Mouse (Mus musculus): ENCODE measurements around the gene Stx5a.

Stx5a gene

DNA sequence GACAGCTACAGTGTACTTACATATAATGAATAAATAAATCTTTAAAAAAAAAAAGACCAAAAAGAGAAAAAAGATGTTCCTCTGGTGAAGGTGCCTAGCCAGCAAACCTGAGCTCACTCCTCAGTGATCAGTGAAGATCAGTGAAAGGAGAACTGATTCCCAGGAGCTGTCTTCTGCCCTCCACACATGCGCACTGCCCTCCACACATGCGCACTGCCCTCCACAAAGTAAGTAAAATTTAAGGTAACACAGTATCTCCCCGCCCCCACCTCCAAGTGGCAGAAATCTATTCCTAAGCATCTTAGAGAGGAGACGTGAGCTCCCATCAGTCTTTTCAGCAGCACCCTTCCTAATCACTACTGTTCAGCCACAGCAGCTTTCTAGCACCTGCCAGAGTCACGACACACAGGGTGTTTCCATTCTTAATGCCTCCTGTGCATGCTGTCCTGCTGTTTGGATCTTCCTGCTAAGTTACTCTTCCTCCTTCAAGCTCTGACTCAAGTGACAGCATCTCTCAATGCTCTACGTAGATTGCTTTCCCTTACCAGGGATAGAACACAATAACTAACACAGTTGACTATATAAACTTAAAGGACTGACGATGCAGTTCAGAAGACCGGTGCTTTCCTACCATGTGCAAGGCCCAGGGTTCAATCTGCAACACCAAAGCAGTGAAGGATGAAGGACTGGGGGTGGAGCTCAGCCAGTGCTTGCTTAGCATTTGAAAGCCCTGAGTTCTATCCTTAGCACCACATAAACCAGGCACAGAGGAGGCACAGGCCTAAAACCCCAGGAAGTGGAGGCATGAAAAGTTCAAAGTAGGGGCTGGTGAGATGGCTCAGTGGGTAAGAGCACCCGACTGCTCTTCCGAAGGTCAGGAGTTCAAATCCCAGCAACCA lies 25.1 kb upstream of the Stx5a start:
- peak; percentile 98 for DNase-seq (ENCODE audit: low read depth, low spot score)

DNA sequence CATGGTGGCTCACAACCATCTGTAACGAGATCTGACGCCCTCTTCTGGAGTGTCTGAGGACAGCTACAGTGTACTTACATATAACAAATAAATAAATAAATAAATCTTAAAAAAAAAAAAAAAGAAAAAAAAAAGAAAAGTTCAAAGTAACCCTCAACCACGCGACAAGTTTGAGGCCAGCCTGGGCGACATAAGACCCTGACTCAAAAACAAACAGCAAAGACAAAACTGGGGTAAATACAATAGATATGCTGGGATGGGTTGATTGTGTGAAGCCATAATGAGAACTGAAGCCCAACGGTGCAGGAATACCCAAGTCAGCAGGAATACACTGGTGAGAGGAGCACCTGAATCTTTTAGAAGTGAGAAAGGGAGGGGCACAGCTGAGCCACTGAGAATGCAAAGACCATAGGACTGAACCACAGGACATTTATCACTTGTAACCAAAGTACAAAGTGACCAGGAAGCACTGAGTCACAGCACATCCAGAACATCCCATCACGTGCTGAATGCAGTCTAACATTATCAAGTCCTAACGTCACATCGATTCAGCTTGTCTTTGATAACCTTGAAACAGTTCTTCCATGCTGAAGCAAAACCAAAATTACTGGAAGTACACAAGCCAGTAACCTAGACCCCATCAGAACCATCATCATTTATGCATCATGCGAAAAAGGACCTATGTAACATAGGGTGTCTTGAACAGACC lies 24.3 kb upstream of the Stx5a start:
- peak; percentile 77 for DNase-seq (ENCODE audit: low read depth, low spot score)

- DNase-seq (ENCODE audit: low read depth, low spot score), result peak; percentile 84
These were observed 22.9 kb upstream of the Stx5a start for GRCm38 (mm10) chr19:8718357-8718756.

DNA sequence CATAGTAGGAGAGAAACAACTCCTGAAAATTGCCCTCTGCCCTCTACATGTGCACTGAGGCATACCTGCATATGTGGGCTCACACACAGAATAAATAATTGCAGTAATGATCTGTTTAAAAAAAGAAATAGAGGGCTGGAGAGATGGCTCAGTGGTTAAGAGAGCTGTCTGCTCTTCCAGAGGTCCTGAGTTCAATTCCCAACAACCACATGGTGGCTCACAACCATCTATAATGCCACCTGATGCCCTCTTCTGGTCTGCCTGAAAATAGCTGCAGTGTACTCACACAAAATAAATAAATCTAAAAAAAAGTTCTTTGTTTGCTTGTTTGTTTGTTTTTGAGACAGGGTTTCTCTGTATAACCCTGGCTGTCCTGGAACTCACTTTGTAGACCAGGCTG lies 22.2 kb upstream of the Stx5a start:
- DNase-seq (ENCODE audit: low read depth, low spot score), result peak; percentile 52

DNA sequence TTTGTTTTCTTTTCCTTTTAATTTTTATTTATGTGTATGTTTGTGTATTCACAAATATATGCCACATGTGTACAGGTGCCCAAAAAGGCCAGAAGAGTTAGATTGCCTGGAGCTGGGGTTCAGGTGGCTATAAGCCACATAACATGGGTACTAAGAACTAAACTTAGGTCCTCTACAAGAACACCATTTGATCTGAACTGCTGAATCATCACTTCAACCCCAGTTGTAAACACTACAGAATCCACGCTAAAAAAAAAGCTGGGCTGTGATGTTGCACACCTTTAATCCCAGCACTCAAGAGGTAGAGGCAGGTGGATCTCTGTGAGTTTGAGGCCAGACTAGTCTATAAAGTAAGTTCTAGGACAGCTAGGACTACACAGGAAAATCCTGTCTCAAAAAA lies 19.8 kb upstream of the Stx5a start:
- peak; percentile 17 for DNase-seq (ENCODE audit: low read depth, low spot score)

- DNase-seq (ENCODE audit: low read depth, low spot score), result no peak
These were observed 19.2 kb upstream of the Stx5a start for GRCm38 (mm10) chr19:8722021-8722420.

GRCm38 (mm10) chr19:8722559-8722906 lies 18.7 kb upstream of the Stx5a start:
- DNase-seq (ENCODE audit: low read depth, low spot score), result no peak

GRCm38 (mm10) chr19:8722907-8723573 lies 18.2 kb upstream of the Stx5a start, which contains the start of gene Slc3a2:
Slc3a2 (minus strand) TSS chr19:8723369.
- peak; percentile 99 for DNase-seq (ENCODE audit: low read depth, low spot score)

DNA sequence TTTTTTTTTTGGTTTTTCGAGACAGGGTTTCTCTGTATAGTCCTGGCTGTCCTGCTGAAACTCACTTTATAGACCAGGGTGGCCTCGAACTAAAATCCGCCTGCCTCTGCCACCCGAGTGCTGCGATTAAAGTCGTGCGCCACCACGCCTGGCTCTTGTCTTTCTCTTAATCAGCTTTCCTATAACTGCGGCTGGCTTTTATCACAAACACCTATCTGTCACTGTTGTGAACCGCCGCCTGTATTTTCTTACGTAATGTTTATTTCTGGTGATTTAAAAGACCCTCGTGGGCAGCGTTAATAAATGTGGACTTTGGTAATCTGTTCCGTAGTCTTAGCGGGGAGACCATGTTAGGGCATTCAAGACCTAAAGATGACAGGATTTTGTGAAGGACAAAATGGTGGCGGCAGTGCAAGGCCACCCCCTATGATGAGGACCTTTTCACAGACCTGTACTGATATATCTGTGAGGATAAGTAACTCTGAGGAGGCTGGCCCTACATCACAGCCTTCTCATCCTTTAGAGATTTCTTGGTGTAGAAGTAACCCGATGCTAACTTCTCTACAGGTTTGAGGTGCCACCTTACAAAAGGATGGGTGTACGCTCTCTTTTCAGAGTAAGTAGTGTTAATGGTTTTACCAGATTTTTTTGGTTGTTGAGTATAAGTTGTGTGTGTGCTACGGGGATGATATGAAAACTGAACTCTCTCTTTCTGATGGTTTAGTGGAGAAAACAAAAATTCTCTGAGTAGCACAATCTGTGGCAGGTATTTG lies 17.5 kb upstream of the Stx5a start:
- DNase-seq (ENCODE audit: low read depth, low spot score), result peak; percentile 46

DNA sequence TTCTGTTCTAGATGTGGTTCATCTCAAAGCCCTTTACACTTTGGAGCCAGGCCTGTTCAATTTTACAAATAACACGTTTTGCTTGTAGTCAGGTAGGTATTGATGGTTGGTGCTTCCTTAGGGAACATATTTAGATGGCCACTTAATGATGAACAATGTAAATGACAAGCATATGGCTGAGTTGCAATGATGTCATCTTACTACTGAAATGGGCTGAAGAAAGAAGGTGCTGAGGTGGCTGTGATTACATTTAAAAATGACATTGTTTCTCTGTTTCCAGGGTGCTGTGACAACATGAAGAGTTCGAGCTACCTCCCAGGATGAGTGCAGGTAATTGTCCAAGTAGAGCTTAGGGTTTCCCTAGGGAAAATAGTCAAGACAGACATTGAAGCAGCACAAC lies 16.8 kb upstream of the Stx5a start:
- peak; percentile 22 for DNase-seq (ENCODE audit: low read depth, low spot score)

GRCm38 (mm10) chr19:8725081-8725613 lies 16.1 kb upstream of the Stx5a start:
- DNase-seq (ENCODE audit: low read depth, low spot score), result peak; percentile 11

GRCm38 (mm10) chr19:8726609-8727390 lies 14.4 kb upstream of the Stx5a start:
- peak; percentile 51 for DNase-seq (ENCODE audit: low read depth, low spot score)

DNA sequence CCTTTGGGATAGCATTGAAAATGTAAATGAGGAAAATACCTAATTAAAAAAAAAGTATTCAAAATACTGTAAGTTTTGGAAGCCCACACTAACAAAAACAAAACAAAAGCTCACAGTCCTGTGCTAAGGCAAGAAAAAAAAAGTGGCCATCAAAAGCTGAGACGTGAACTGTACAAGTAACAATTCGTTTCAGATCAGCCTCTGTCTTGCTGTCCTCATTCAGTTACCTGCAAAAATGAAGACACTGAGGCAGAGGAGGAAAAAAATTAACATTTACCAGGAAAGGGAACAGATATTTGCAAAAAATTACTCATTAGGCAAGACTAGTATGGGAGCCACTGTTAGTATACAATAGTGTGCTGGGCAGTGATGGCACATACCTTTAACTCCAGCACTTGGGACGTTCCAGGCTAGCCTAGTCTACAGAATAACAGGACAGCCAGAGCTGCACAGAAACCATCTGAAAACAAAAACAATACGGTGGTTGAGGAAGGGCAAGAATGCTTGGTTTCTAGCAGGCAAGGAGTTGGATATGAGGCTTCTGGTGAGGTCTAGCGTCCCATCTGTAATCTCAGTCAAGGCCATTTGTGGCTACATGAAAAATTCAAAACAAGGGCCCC lies 13.6 kb upstream of the Stx5a start:
- DNase-seq (ENCODE audit: low read depth, low spot score), result peak; percentile 82

DNA sequence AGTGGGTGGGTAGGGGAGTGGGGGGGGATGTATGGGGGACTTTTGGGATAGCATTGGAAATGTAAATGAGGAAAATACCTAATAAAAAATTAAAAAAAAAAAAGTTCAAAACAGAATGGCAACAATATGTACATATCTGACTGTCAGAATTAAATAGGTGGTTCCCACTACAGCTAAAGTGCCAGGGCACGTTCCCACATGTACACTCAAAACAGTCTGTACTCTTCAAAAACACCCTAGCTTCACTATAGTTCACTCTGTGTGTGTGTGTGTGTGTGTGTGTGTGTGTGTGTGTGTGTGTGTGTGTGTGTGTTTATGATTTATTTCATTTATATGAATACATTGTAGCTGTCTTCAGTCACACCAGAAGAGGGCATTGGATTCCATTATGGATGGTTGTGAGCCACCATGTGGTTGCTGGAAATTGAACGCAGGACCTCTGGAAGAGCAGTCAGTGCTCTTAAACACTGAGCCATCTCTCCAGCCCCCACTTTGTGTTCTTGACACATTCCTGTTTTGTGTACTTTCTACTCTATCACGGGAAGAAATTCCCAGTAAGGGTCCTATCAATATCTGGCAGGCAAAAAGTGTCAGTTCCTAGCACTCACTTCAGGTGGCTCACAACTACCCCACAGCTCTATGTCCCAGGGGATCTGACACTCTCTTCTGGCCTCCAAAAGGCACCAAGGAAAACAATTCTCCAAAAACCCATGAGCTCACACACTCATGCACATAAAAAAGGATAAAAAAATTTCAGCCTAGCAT lies 12.7 kb upstream of the Stx5a start:
- peak; percentile 33 for DNase-seq (ENCODE audit: low read depth, low spot score)

- no peak for DNase-seq (ENCODE audit: low read depth, low spot score)
These were observed 6.9 kb upstream of the Stx5a start for GRCm38 (mm10) chr19:8734334-8734733.

GRCm38 (mm10) chr19:8735389-8736159 lies 5.6 kb upstream of the Stx5a start, which contains the start of gene Wdr74:
Wdr74 (plus strand) TSS chr19:8735827.
- peak; percentile 93 for DNase-seq (ENCODE audit: low read depth, low spot score)

- DNase-seq (ENCODE audit: low read depth, low spot score), result peak; percentile 85
These were observed 5.1 kb upstream of the Stx5a start for GRCm38 (mm10) chr19:8736160-8736467.

DNA sequence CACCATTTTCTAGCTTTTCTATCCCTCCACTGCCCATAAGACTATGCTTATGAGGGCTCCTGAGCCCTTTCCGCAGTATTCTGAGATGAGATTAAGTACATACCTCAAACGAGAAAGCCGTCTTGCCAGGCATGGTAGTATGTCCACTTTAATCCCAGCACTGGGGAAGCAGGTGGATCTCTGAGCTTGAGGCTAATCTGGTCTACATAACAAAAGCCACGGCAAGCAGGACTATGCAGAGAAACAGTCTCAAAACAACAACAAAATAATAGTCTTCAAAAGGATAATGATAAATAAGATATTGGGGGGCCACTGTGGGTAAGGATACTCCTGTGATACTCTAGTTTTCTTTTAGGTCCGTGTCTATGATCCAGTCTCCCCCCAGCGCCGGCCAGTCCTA lies 2.3 kb upstream of the Stx5a start:
- no peak for DNase-seq (ENCODE audit: low read depth, low spot score)

DNA sequence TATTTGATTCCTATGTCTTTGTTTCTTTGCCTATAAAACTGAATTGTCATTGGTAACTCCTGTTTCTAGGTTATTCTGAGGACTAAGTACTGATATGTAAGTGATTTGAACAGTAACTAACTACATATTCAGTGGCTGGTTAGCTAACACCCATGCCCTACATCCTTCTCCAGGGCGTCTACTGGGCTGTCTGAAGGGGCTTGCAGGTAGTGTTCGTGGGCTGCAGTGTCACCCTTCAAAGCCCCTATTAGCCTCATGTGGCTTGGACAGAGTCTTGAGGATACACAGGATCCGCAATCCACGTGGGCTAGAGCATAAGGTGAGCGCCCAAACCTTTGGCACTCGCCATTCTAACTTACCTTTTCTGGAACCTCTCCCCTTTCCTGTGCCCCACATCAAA lies 1.6 kb upstream of the Stx5a start:
- DNase-seq (ENCODE audit: low read depth, low spot score), result no peak

All from R1 (cell line).